Mouse (Mus musculus) heart, embryonic 13.5 days (tissue): ENCODE results near the gene Kifc3. TPM values are rescaled to one million over a fixed set of nuclear protein-coding genes. Genes with fewer than 3 reads are reported as not detected.
"Not testable (repeated sequence)": the region's sequence is repeated elsewhere in the genome, so short reads cannot be mapped to it uniquely, and the experiment has no call there.

ENCODE experiments used
- ATAC-seq: fragments of 200-750 bp; cut with Nextera tagmentation; 2 replicates; pipeline ENCODE4 v1.8.0; 2017; ENCODE audit warnings: moderate TSS enrichment; ENCODE audit not compliant: insufficient number of reproducible peaks, low FRiP score, low TSS enrichment; ENCODE audit errors: extremely low read depth
- H3K27ac ChIP-seq: fragments of 300-500 bp; sonication (generic); replicated peaks from 2 replicates; pipeline ENCODE4 v1.5.1; 2015; ENCODE audit warnings: moderate library complexity, mild to moderate bottlenecking, inconsistent platforms
- H3K27me3 ChIP-seq: fragments of 300-500 bp; sonication (generic); replicated peaks from 2 replicates; pipeline ENCODE4 v1.6.1; 2015; ENCODE audit warnings: mild to moderate bottlenecking, inconsistent platforms
- H3K36me3 ChIP-seq: fragments of 300-500 bp; sonication (generic); 2 replicates; pipeline ENCODE4 v1.6.1; 2015; ENCODE audit warnings: mild to moderate bottlenecking, inconsistent platforms
- H3K4me1 ChIP-seq: fragments of 300-500 bp; sonication (generic); 2 replicates; pipeline ENCODE4 v1.6.1; 2015; ENCODE audit warnings: inconsistent platforms
- H3K4me2 ChIP-seq: fragments of 300-500 bp; sonication (generic); 2 replicates; pipeline ENCODE4 v1.6.1; 2015; ENCODE audit warnings: inconsistent platforms, mild to moderate bottlenecking, moderate library complexity
- H3K4me3 ChIP-seq: fragments of 300-500 bp; sonication (generic); 2 replicates; pipeline ENCODE4 v1.5.1; 2015; ENCODE audit warnings: moderate library complexity, mild to moderate bottlenecking, inconsistent platforms
- H3K9ac ChIP-seq: fragments of 300-500 bp; sonication (generic); 2 replicates; pipeline ENCODE4 v1.6.1; 2015; ENCODE audit warnings: inconsistent platforms, mild to moderate bottlenecking, moderate library complexity
- H3K9me3 ChIP-seq: fragments of 300-500 bp; sonication (generic); 2 replicates; pipeline ENCODE4 v1.6.1; 2016; ENCODE audit warnings: inconsistent platforms
- WGBS: fragments of 180-500 bp; shearing (Covaris S2); methylation state at CpG from one replicate; pipeline ENCODE4 v1.1.7; 2015; ENCODE audit warnings: mixed read lengths; 5-methylcytosine and 5-hydroxymethylcytosine counted together
- polyA plus RNA-seq: library from polyadenylated mRNA; unstranded; fragments of >200 nt; fragmentation: Nextera tagmentation; extraction: Ambion mirVana; gene quantifications from 2 replicates; pipeline ENCODE4 v1.2.1, GENCODE M21; 2015

Kifc3 gene
- polyA plus RNA-seq, 1 experiment from 2014 or later: 10.6 TPM

DNA sequence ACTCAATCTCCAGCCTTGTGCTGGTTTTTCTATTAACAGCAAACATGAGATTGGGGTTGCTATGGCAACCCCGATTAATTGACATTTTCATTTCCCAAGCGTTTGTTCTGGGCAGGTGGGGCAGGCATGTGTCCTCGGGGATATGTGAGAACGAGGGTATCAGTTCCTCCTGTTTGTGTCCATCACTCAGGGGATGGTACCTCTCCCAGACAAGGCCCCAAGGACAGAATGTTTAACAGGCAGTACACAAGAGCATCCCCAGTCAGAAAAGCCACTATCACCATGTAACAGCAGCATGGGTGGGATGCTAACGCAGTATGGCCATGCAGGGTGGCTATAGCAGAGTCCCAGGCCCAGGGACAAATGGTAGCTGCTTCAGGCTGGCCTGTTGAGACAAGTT, 27.3 kb downstream of the Kifc3 start:
- no peak for ATAC-seq
- Histone ChIP-seq H3K4me3 (no peak overlapping the region), H3K9me3 (no peaks in the 10 kb centered on the region), H3K36me3 (no peaks in the 10 kb centered on the region), H3K9ac (no peak overlapping the region), H3K4me1 (no peaks in the 10 kb centered on the region), H3K4me2 (no peak overlapping the region), H3K27ac (no peak overlapping the region), H3K27me3 (no peaks in the 10 kb centered on the region)
- 70% methylated on average over 5 of the region's 5 CpGs for WGBS

DNA sequence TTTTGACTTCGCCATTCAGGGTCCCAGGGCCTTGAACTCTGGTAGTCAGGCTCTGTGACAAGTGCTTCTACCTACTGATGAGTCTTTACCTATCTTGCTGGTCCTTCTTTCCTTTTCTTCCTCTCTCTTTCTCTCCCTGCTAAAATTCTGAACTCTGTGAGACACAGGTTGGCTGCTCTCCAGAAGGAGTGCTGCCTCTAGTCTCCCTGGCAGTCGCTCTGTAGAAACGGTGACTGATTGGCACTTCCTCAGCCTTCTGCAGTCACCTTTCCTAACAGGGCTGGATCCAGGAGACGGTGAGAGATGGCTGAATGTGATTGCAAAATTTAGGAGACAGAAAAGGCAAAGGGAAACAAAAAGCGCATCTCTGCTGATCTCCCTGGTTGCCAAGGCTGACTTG, 30.2 kb downstream of the Kifc3 start:
- H3K27ac ChIP-seq: no peak overlapping the region
- 53% methylated on average over 5 of the region's 5 CpGs for WGBS
- ATAC-seq: no peak
- no peaks in the 10 kb centered on the region for H3K4me1 ChIP-seq
- H3K4me3 ChIP-seq: no peak overlapping the region
- H3K9me3 ChIP-seq: no peaks in the 10 kb centered on the region
- H3K27me3 ChIP-seq: 0 out of 2 replicates have a peak, but pooled peaks cover 3% of the 10 kb centered on the region
- no peak overlapping the region for H3K9ac ChIP-seq
- H3K4me2 ChIP-seq: no peak overlapping the region
- no peaks in the 10 kb centered on the region for H3K36me3 ChIP-seq

DNA sequence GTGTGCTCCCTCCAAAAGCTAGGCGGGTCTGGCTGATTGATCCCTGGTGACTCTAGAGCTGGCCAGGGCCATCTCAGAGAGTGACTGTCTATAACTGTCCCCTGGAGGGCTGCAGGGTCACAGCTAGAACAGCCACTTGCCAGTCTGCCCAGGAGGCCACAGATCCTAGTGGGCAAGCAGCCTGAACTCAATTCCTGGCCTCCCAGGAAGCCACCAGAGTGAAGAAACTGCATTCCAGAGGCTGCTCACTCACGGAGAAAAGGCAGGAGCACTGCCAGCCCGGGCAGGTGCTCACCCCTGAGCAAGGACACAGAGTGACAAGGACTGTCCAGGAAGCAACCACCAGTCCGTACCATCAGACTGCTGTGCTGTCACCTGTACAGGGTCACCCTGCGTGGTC, 34.9 kb downstream of the Kifc3 start:
- no peak; the same call in 1 of the 2 replicates for ATAC-seq
- WGBS: 65% methylated on average over 5 of the region's 5 CpGs
- H3K27ac ChIP-seq: no peak overlapping the region

DNA sequence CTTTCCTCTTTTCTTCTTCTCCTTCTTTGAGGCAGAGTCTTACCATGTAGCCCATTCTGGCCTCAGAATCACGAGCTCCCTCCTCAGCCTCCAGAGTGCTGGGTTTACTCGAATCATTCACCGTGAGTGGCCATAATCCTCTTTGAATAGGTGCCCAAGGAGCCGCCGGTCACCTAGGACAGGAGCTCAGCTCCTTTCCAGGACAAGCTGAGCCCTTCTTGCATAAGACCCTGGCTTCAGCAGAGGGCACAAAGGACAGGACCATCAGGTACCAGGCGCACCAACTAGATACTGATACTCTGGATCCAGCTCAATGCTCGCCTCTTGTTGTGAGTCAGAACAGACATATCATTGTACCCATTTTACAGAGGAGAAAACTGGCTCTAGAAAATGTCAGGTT, 36.2 kb downstream of the Kifc3 start:
- 81% methylated on average over 7 of the region's 7 CpGs for WGBS
- no peak for ATAC-seq

More for the DNA sequence above, 34.9 kb downstream of the Kifc3 start:
- Histone ChIP-seq H3K36me3 (no peaks in the 10 kb centered on the region), H3K27me3 (peaks cover 6% of the 10 kb centered on the region; the same call in 1 of the 2 replicates), H3K4me1 (peaks cover 5% of the 10 kb centered on the region; the same call in 1 of the 2 replicates), H3K4me2 (no peak overlapping the region), H3K9ac (no peak overlapping the region), H3K4me3 (no peak overlapping the region), H3K9me3 (no peaks in the 10 kb centered on the region)

DNA sequence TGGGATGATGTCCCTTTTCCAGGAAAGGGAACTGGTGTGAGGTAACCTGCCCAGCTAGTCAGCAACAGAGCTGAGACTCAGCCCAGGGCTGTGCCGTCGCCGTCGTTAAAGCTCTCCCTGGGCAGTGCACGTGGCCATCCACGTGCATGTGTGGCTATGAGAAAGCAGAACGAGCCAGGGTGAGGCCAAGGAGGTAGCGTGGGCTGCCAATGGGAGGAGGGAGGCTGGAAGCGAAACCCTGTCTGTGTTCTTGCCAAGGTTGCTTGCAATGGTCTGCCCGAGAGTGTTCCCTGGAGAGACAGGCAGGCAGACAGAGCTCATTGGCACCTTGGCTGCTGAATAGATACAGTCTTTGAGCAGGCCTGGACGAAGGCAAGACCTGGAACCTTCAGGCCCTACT, 36.7 kb downstream of the Kifc3 start:
- H3K4me1 ChIP-seq: peaks cover 7% of the 10 kb centered on the region; the same call in 1 of the 2 replicates
- H3K4me3 ChIP-seq: no peak overlapping the region
- H3K27me3 ChIP-seq: peaks cover 6% of the 10 kb centered on the region; the same call in 1 of the 2 replicates
- no peak overlapping the region for H3K9ac ChIP-seq
- no peak overlapping the region for H3K27ac ChIP-seq
- H3K36me3 ChIP-seq: no peaks in the 10 kb centered on the region
- WGBS: 67% methylated on average over 11 of the region's 11 CpGs
- H3K9me3 ChIP-seq: no peaks in the 10 kb centered on the region
- H3K4me2 ChIP-seq: no peak overlapping the region
- ATAC-seq: no peak

More for the DNA sequence above, 36.2 kb downstream of the Kifc3 start:
- Histone ChIP-seq H3K4me3 (no peak overlapping the region), H3K36me3 (no peaks in the 10 kb centered on the region), H3K9ac (no peak overlapping the region), H3K9me3 (no peaks in the 10 kb centered on the region), H3K27ac (no peak overlapping the region), H3K27me3 (peaks cover 6% of the 10 kb centered on the region; the same call in 1 of the 2 replicates), H3K4me2 (no peak overlapping the region), H3K4me1 (peaks cover 7% of the 10 kb centered on the region; the same call in 1 of the 2 replicates)

DNA sequence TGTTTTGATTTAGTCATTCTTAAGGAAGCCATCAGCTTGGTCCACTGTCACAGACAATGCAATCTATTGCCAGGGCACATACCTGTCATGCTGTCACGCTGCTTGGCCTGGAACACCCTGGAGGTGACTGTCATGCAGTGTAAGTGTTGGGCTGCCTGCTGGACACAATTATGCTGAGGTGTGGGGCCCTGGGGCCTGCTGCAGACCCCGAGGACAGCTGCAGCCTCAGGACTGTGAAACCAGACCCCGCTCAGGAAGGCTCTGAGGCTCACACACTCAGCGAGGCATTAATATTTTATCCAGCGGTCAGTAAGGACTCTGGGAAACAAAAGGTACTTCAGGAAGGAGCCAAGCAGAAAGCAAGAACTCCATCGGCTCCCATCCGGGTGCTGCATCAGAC, 38.1 kb downstream of the Kifc3 start:
- Histone ChIP-seq H3K4me2 (no peak overlapping the region), H3K27me3 (peaks cover 6% of the 10 kb centered on the region; the same call in 1 of the 2 replicates), H3K36me3 (no peaks in the 10 kb centered on the region), H3K4me3 (no peak overlapping the region), H3K4me1 (peaks cover 7% of the 10 kb centered on the region; the same call in 1 of the 2 replicates), H3K9ac (no peak overlapping the region), H3K27ac (no peak overlapping the region), H3K9me3 (no peaks in the 10 kb centered on the region)
- ATAC-seq: no peak
- 54% methylated on average over 7 of the region's 7 CpGs for WGBS

DNA sequence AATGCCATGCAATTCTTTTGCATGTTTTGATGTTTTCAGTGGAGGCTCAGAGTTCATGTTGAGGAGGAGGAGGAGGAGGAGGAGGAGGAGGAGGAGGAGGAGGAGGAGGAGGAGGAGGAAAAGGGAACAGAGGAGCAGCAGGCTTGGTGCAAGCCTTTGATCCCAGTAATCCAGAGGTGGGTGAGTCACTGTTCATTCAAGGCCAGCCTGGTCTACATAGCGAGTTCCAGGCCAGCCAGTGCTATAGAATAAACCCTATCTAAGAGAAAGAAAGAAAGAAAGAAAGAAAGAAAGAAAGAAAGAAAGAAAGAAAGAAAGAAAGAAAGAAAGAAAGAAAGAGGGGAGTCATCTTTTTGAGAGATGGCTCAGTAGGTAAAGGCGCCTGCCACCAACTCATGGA, 38.6 kb downstream of the Kifc3 start:
- not testable (repeated sequence) for H3K4me1 ChIP-seq, H3K36me3 ChIP-seq, H3K9ac ChIP-seq, H3K4me3 ChIP-seq, H3K4me2 ChIP-seq, H3K27ac ChIP-seq, H3K27me3 ChIP-seq, H3K9me3 ChIP-seq, ATAC-seq
- 80% methylated on average over 2 of the region's 2 CpGs for WGBS

DNA sequence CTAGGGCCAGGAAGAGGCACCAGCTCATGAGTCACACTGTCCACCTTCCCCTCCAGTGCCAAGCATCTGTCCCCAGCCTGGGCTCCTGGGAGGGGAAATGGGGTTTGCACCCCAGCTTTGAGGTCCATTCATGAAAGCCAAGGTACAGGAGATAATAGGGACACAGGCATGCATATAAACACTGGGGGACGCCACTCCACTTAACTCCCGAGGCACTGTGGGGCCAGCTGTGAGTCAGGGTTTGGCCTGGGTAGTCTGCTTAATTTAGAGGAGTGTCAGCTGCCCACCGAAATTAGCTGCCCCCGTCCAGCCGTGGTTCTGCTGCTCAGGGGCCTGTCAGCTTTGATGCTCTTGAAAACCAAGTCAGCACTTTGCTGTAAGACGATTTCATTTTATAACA, 39.8 kb downstream of the Kifc3 start:
- Histone ChIP-seq H3K4me2 (no peak overlapping the region), H3K9ac (no peak overlapping the region), H3K36me3 (no peaks in the 10 kb centered on the region), H3K4me1 (peaks cover 7% of the 10 kb centered on the region; the same call in 1 of the 2 replicates), H3K27ac (no peak overlapping the region), H3K27me3 (peaks cover 5% of the 10 kb centered on the region; the same call in 1 of the 2 replicates), H3K9me3 (no peaks in the 10 kb centered on the region), H3K4me3 (no peak overlapping the region)
- no peak for ATAC-seq
- WGBS: 35% methylated on average over 6 of the region's 6 CpGs

DNA sequence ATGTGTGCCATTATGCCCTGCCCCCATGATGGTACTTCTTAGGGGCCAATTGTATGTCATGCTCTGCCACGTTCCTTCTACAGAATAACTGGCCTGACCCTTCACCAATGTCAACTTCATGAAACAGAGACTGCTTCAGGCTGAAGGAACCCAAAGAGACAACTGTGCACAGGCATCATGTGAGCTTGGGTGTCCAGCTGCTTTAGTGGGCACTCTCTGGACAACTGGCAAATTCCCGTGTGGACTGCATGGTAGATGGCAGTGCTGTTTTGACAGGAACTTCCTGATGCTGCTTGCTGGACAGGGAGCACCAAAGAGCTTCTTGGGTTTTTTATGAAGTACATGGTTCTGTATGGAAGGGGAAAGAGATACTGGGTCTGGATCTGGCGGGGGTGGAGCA, 43.3 kb downstream of the Kifc3 start:
- no peaks in the 10 kb centered on the region for H3K36me3 ChIP-seq
- no peak overlapping the region for H3K9ac ChIP-seq
- no peaks in the 10 kb centered on the region for H3K9me3 ChIP-seq
- H3K27me3 ChIP-seq: no peaks in the 10 kb centered on the region
- peaks cover 17% of the 10 kb centered on the region for H3K4me1 ChIP-seq
- H3K27ac ChIP-seq: no peak overlapping the region
- H3K4me2 ChIP-seq: no peak overlapping the region
- no peak overlapping the region for H3K4me3 ChIP-seq
- WGBS: 69% methylated on average over 3 of the region's 3 CpGs
- ATAC-seq: no peak

DNA sequence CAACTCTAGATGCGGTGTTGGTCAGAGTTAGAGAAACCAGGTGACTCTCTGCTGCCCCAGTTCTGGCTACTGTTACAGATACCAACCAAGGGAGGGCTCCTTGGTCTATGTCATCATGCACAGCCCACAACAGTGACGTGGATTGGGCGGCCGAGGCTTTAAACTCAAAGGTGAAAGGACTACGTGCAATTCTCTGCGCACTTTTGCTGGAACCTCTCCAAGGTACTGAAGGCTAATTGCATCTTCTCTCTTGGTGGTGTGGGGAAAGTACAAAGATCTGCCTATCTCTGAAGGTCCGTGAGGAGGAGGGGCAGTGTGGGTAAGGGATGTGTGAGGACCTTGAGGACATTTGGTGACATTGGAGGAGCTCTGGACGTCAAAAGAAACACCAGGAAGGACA, 44.0 kb downstream of the Kifc3 start:
- no peak overlapping the region for H3K9ac ChIP-seq
- WGBS: 61% methylated on average over 8 of the region's 8 CpGs
- no peak overlapping the region for H3K4me3 ChIP-seq
- H3K27ac ChIP-seq: no peak overlapping the region
- no peaks in the 10 kb centered on the region for H3K9me3 ChIP-seq
- no peaks in the 10 kb centered on the region for H3K27me3 ChIP-seq
- no peak overlapping the region for H3K4me2 ChIP-seq
- peaks cover 19% of the 10 kb centered on the region for H3K4me1 ChIP-seq
- no peaks in the 10 kb centered on the region for H3K36me3 ChIP-seq
- ATAC-seq: no peak

DNA sequence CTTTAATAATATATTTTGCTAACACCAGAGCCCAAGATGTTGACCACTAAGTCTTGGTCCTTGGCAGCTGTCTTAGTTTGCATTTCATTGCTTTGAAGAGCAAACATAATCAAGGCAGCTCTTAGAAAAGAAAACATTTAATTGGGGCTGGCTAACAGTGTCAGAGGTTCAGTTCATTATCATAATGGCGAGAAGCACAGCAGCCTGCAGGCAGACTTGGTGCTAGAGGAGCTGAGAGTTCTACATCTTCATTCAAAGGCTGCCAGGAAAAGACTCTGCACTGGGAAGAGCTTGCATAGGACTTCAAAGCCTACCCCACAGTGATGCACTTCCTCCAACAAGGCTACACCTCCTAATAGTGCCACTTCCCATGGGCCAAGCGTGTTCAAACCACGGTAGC, 45.5 kb downstream of the Kifc3 start:
- Histone ChIP-seq H3K4me2 (no peak overlapping the region), H3K9me3 (no peaks in the 10 kb centered on the region), H3K27ac (no peak overlapping the region), H3K36me3 (no peaks in the 10 kb centered on the region), H3K9ac (no peak overlapping the region), H3K4me3 (no peak overlapping the region), H3K4me1 (peaks cover 12% of the 10 kb centered on the region), H3K27me3 (no peaks in the 10 kb centered on the region)
- ATAC-seq: no peak
- 71% methylated on average over 3 of the region's 3 CpGs for WGBS

DNA sequence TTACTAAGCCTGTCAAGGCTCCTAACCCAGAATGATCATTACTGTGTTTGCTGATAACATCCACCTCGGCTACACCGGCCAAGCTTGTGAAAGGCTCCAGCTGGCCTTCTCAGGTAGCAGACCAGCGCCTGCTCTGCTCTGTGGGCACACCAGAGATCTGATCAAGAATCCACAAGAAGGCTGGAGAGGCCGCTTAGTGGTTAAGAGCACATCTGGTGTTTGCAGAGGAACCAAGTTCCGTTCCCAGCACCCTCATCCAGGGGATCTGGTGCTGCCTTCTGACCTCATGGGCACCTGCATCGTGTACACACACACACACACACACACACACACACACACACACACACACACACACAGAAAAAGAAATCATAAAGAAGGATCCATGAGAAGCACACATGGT, 46.5 kb downstream of the Kifc3 start:
- no peak overlapping the region for H3K27ac ChIP-seq
- no peak overlapping the region for H3K9ac ChIP-seq
- 71% methylated on average over 6 of the region's 6 CpGs for WGBS
- no peaks in the 10 kb centered on the region for H3K27me3 ChIP-seq
- no peak overlapping the region for H3K4me2 ChIP-seq
- no peak overlapping the region for H3K4me3 ChIP-seq
- no peaks in the 10 kb centered on the region for H3K36me3 ChIP-seq
- H3K4me1 ChIP-seq: peaks cover 12% of the 10 kb centered on the region
- H3K9me3 ChIP-seq: no peaks in the 10 kb centered on the region
- no peak for ATAC-seq
